14 mouse cellular contexts compared by ENCODE assay signal in the genomic region with DNA sequence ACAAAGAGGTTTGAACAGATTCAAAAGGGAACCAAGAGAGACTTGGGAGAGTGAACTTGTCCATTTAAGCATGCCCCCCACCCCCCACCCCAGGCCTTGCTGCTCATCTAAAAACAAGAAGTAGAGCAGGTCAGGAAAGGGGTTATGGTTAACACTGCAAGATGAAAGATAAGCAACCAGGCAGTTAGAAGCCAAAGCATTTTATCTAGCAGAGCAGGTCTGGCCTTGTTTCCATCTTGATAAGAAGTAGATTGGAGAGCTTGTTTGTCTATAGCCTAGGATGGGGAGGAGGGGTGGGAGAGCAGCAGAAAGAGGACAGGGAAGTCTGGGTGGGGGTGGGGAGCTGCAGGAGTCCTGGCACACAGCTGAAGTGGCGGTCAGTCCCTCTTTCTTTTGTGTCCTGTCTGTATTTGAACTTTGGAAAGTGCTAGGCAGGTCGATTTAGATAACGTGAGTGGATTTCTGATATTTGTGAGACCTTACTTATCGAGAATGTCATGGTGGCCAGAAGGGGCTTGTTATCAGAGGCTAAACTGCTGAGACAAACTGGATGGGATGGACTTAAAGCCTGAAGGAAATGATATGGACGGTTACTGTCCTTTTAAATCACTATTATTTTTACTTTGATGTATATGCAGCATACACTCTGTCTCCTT.
A peak's percentile ranks its signal among the peaks of the same experiment; 100 is the strongest.
DNase-seq lines count a peak whose midpoint lies in the region; ATAC-seq and TF ChIP-seq lines count a peak whose summit lies in the region.
"Had no signal": no experiment of that assay in that cellular context is flagged by ENCODE, and none has a peak within 500 bp of the region (broad histone marks: within the 10 kb centered on the region; RNA-seq: fewer than 3 reads in every experiment).

No protein-coding gene starts in this region.

- TF ChIP-seq RAD21 in CH12.LX (IDR thresholded peaks at IDR 0.05; ENCODE audit: low read depth, low read length): no peak

- no peak for TF ChIP-seq EP300 in CH12.LX (IDR thresholded peaks at IDR 0.05; ENCODE audit: low read length)

- in situ Hi-C loops in CH12.LX (cut with MboI; ENCODE audit: low pct_ligation_motif_present, low pct_unique_long_range_greater_than_20kb, low sequenced_read_pairs): no loop called here

- no peak for TF ChIP-seq CTCF in CH12.LX (conservative IDR thresholded peaks at IDR 0.05 in 1 of 2, IDR thresholded peaks at IDR 0.05 in 1 of 2; ENCODE audit: low read depth in 2 of 2, low read length in 2 of 2)

- H3K9me3 ChIP-seq in intestine, embryonic 15.5 days: no peaks in the 10 kb centered on the region
- H3K9me3 ChIP-seq in intestine, embryonic 16.5 days (ENCODE audit: control insufficient read depth, low read length): no peaks in the 10 kb centered on the region
- H3K9me3 ChIP-seq in CH12.LX (replicated peaks; ENCODE audit: low read length): no peaks in the 10 kb centered on the region
- no peaks in the 10 kb centered on the region for H3K9me3 ChIP-seq in embryonic facial prominence, embryonic 10.5 days
- H3K9me3 ChIP-seq in forebrain, embryonic 11.5 days (ENCODE audit: control insufficient read depth, low read length): no peaks in the 10 kb centered on the region
- H3K9me3 ChIP-seq: limb, embryonic 15.5 days had no signal

- H3K79me2 ChIP-seq in CH12.LX (replicated peaks; ENCODE audit: control insufficient read depth, extremely low read depth, insufficient read depth, poor library complexity, severe bottlenecking): no peaks in the 10 kb centered on the region

- no peak overlapping the region for H3K9ac ChIP-seq in intestine, embryonic 15.5 days
- H3K9ac ChIP-seq in intestine, embryonic 16.5 days (ENCODE audit: low read depth, low read length): no peak overlapping the region
- no peak overlapping the region for H3K9ac ChIP-seq in CH12.LX (ENCODE audit: insufficient read depth, low read depth)
- no peak overlapping the region for H3K9ac ChIP-seq in forebrain, embryonic 11.5 days (ENCODE audit: low read length)
- H3K9ac ChIP-seq: hindbrain, embryonic 14.5 days; limb, embryonic 15.5 days had no signal

- no peak overlapping the region for H3K4me3 ChIP-seq in intestine, embryonic 15.5 days (replicated peaks)
- H3K4me3 ChIP-seq in intestine, embryonic 16.5 days (ENCODE audit: low read length): no peak overlapping the region
- no peak overlapping the region for H3K4me3 ChIP-seq in CH12.LX (replicated peaks in 1 of 3; ENCODE audit: low read depth in 2 of 3, low read length in 2 of 3, poor library complexity in 1 of 3)
- H3K4me3 ChIP-seq in embryonic facial prominence, embryonic 10.5 days: no peak overlapping the region
- no peak overlapping the region for H3K4me3 ChIP-seq in forebrain, embryonic 11.5 days (ENCODE audit: low read depth, low read length)
- H3K4me3 ChIP-seq: layer of hippocampus, adult 2 months; limb, embryonic 15.5 days had no signal

- DNase-seq in CH12.LX (ENCODE audit: extremely low read depth): no peak
- DNase-seq in embryonic facial prominence, embryonic 10.5 days (ENCODE audit: low spot score): peak; percentile 22
- no peak for DNase-seq in layer of hippocampus, postnatal 25 days (ENCODE audit: extremely low spot score in 1 of 2, low spot score in 1 of 2)
- no peak for DNase-seq in ovary, postnatal 36 days (ENCODE audit: low spot score)
- no peak for DNase-seq in forebrain, embryonic 11.5 days (ENCODE audit: low spot score)
- DNase-seq: cerebellum, adult 9-10 months; right cerebral cortex, postnatal 14 days; thymus, postnatal 36 days had no signal

- no peak for TF ChIP-seq POLR2A in CH12.LX (IDR thresholded peaks at IDR 0.05; ENCODE audit: low read depth, low read length)

- H3K27me3 ChIP-seq in intestine, embryonic 15.5 days (replicated peaks): no peaks in the 10 kb centered on the region
- no peaks in the 10 kb centered on the region for H3K27me3 ChIP-seq in intestine, embryonic 16.5 days (replicated peaks; ENCODE audit: control insufficient read depth, insufficient read depth, low read length)
- no peaks in the 10 kb centered on the region for H3K27me3 ChIP-seq in CH12.LX (replicated peaks)
- H3K27me3 ChIP-seq in embryonic facial prominence, embryonic 10.5 days (replicated peaks; ENCODE audit: low read depth, poor library complexity, severe bottlenecking): no peaks in the 10 kb centered on the region
- no peaks in the 10 kb centered on the region for H3K27me3 ChIP-seq in forebrain, embryonic 11.5 days (ENCODE audit: control insufficient read depth, insufficient read depth, low read length)
- H3K27me3 ChIP-seq: limb, embryonic 15.5 days had no signal

- ATAC-seq in intestine, embryonic 15.5 days: peak; percentile 77; the same call in 1 of the 2 replicates
- no peak; the same call in 1 of the 2 replicates for ATAC-seq in intestine, embryonic 16.5 days
- peak; percentile 63 for ATAC-seq in megakaryocyte, adult 5-6 weeks (ENCODE audit: poor library complexity, severe bottlenecking)
- no peak for ATAC-seq in forebrain, embryonic 11.5 days (replicated peaks; ENCODE audit: low FRiP score)

- no peak overlapping the region for H3K27ac ChIP-seq in intestine, embryonic 15.5 days
- H3K27ac ChIP-seq in intestine, embryonic 16.5 days (ENCODE audit: low read length): no peak overlapping the region
- H3K27ac ChIP-seq in CH12.LX (ENCODE audit: insufficient read depth, low read depth): no peak overlapping the region
- H3K27ac ChIP-seq in embryonic facial prominence, embryonic 10.5 days (replicated peaks): no peak overlapping the region; the same call in 1 of the 2 replicates
- no peak overlapping the region for H3K27ac ChIP-seq in forebrain, embryonic 11.5 days (ENCODE audit: low read depth, low read length)
- H3K27ac ChIP-seq: hindbrain, embryonic 14.5 days; layer of hippocampus, adult 2 months; limb, embryonic 15.5 days had no signal

- H3K4me1 ChIP-seq in intestine, embryonic 15.5 days (replicated peaks): peaks cover 4% of the 10 kb centered on the region
- 0 out of 2 replicates have a peak, but pooled peaks cover 2% of the 10 kb centered on the region for H3K4me1 ChIP-seq in intestine, embryonic 16.5 days (ENCODE audit: control insufficient read depth, insufficient read depth, low read length)
- peaks cover 0 to 12% of the 10 kb centered on the region in 2 experiments; a peak in 2 of 4 replicates for H3K4me1 ChIP-seq in CH12.LX (ENCODE audit: control insufficient read depth in 1 of 2, insufficient read depth in 2 of 2)
- H3K4me1 ChIP-seq in embryonic facial prominence, embryonic 10.5 days: peaks cover 9% of the 10 kb centered on the region
- H3K4me1 ChIP-seq in forebrain, embryonic 11.5 days (replicated peaks; ENCODE audit: control insufficient read depth, insufficient read depth, low read length): no peaks in the 10 kb centered on the region
- H3K4me1 ChIP-seq: limb, embryonic 15.5 days had no signal

- WGBS in intestine, embryonic 15.5 days: 30% methylated on average over 5 of the region's 5 CpGs
- WGBS in intestine, embryonic 16.5 days: 28% methylated on average over 5 of the region's 5 CpGs
- WGBS in embryonic facial prominence, embryonic 10.5 days: 42% methylated on average over 5 of the region's 5 CpGs
- 50% methylated on average over 5 of the region's 5 CpGs for WGBS in forebrain, embryonic 11.5 days

- no peaks in the 10 kb centered on the region for H3K36me3 ChIP-seq in intestine, embryonic 15.5 days
- H3K36me3 ChIP-seq in intestine, embryonic 16.5 days (ENCODE audit: control insufficient read depth, insufficient read depth, low read length): no peaks in the 10 kb centered on the region
- H3K36me3 ChIP-seq in CH12.LX (replicated peaks in 1 of 2; ENCODE audit: control insufficient read depth in 1 of 2, insufficient read depth in 1 of 2, low read length in 1 of 2): no peaks in the 10 kb centered on the region
- H3K36me3 ChIP-seq in embryonic facial prominence, embryonic 10.5 days (replicated peaks): no peaks in the 10 kb centered on the region
- no peaks in the 10 kb centered on the region for H3K36me3 ChIP-seq in forebrain, embryonic 11.5 days (ENCODE audit: control insufficient read depth, insufficient read depth, low read length)
- H3K36me3 ChIP-seq: limb, embryonic 15.5 days had no signal

- dilution Hi-C loops in CH12.LX (cut with MboI; ENCODE audit: extremely low pct_ligation_motif_present, extremely low pct_unique_long_range_greater_than_20kb, low sequenced_read_pairs): no loop called here

- no peak overlapping the region for H3K4me2 ChIP-seq in intestine, embryonic 15.5 days (replicated peaks)
- H3K4me2 ChIP-seq in intestine, embryonic 16.5 days (ENCODE audit: low read depth, low read length): no peak overlapping the region
- peak overlapping the region; percentile 38; the same call in 1 of the 2 replicates for H3K4me2 ChIP-seq in CH12.LX (ENCODE audit: insufficient read depth, low read depth, poor library complexity, severe bottlenecking)
- H3K4me2 ChIP-seq in forebrain, embryonic 11.5 days (ENCODE audit: low read depth, low read length, severe bottlenecking): no peak overlapping the region
- H3K4me2 ChIP-seq: hindbrain, embryonic 14.5 days; limb, embryonic 15.5 days had no signal

TF ChIP-seq in CH12.LX, 34 proteins besides CTCF, POLR2A, EP300 and RAD21:
- no peak for TF ChIP-seq BHLHE40 (IDR thresholded peaks at IDR 0.05; ENCODE audit: low read depth, low read length)

Comparison
In these comparisons a context has a peak if more than half of its experiments do, and no peak if none do; other contexts are left out.
1. ATAC-seq: peak in intestine, embryonic 15.5 days (single experiment) and megakaryocyte, adult 5-6 weeks (single experiment); none in intestine, embryonic 16.5 days (single experiment) and forebrain, embryonic 11.5 days (single experiment).